Mouse (Mus musculus) E14TG2a.4 (cell line): ENCODE results near the gene Olfr1232.

ENCODE experiments used
- CTCF ChIP-seq: conservative IDR thresholded peaks from 2 replicates; pipeline ENCODE4 v1.5.1; 2014; ENCODE audit warnings: low read length
- POU5F1 ChIP-seq: IDR thresholded peaks from 2 replicates; pipeline ENCODE4 v1.6.1; 2014; ENCODE audit warnings: low read length, borderline replicate concordance

- no peak for TF ChIP-seq CTCF
- TF ChIP-seq POU5F1: no peak
Observed at GRCm38 (mm10) chr2:89329575-89329974, at the start of gene Olfr1232.
